Mouse (Mus musculus): ENCODE measurements around the gene Spag6.

DNA sequence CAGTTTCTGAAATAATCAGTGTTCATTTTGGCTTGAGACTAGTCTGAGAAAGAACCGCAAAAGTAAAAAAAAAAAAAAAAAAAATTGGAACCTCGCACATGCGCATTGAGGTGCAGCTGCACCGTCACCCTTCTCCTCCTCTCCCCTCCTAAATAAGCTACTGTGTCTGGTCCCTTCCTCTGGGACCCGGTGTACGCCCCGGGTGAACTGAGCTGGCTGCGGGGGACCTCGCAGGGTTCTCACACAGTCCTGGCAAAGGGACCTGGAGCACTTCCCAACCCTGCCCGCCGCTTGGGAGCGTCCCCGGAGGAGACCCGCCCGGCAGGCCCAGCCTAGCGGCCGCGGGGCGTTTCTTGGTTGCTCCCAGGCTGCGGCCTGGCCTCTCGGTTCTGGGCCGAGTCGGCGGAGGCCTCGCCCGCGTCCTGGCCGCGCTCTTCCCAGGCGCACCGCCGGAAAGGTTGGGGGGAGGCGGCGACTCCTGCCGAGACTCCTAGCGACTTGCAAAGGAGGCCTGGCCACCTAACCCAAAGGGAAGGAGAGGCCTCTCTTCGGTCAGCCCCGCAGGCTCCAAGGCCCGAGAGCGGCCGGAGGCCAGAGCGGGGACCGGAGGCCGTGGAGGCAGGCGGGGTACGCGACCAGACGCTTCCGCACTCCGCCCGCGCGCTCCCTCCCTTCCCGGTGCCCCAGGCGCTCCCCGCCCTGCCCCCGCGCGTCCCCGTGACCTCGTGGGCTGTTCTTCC lies at the start of gene Spag6:
- TF ChIP-seq POLR2A (IDR thresholded peaks at IDR 0.05; ENCODE audit: borderline replicate concordance, control insufficient read depth, low read depth, low read length) (no peak; the same call in 1 of the 2 replicates), CTCF (IDR thresholded peaks at IDR 0.05; ENCODE audit: control insufficient read depth, insufficient read depth, low read length) (no peak)

Data from bone marrow, adult 2 months (tissue).